Mouse (Mus musculus): ENCODE measurements around the gene Asxl1. TPM values are rescaled to one million over a fixed set of nuclear protein-coding genes. Genes with fewer than 3 reads are reported as not detected.

The Asxl1 gene
- total RNA-seq, 1 experiment from 2014 or later = 30.4 TPM

Other genes starting within 250 kb of the Asxl1 start
- gene Hck, start 237.4 kb upstream of the Asxl1 start, total RNA-seq (2017) = 404 to 550 TPM (median 548 TPM) in 3 replicates
- gene Tm9sf4, start 184.5 kb upstream of the Asxl1 start, total RNA-seq (2017) = 97.2 to 110 TPM (median 108 TPM) in 3 replicates
- gene Tspyl3, start 120.4 kb upstream of the Asxl1 start, total RNA-seq (2017) = 4.9 to 10.7 TPM (median 6.8 TPM) in 3 replicates
- 11.5 to 30.3 TPM (median 14.9 TPM) in 3 replicates for gene Plagl2, start 104.4 kb upstream of the Asxl1 start, total RNA-seq (2017)
- gene Pofut1, start 104.3 kb upstream of the Asxl1 start, total RNA-seq (2017) = 20.5 to 26.9 TPM (median 23.2 TPM) in 3 replicates
- 27.2 to 38.3 TPM (median 34.8 TPM) in 3 replicates for gene Kif3b, start 54.4 kb upstream of the Asxl1 start, total RNA-seq (2017)
- gene 4930404H24Rik, start 147.0 kb downstream of the Asxl1 start, total RNA-seq (2017) = not detected in 3 replicates
- 1.3 to 3.7 TPM (median 1.4 TPM) in 3 replicates for gene Nol4l, start 184.1 kb downstream of the Asxl1 start, total RNA-seq (2017)